Mouse (Mus musculus): ENCODE data around the gene 2510039O18Rik. TPM values are rescaled to one million over a fixed set of nuclear protein-coding genes. Genes with fewer than 3 reads are reported as not detected.

2510039O18Rik gene
- polyA plus RNA-seq, 1 experiment from 2014 or later, result 26.3 TPM

- Histone ChIP-seq H3K4me1 (replicated peaks; ENCODE audit: control insufficient read depth, insufficient read depth, low read length) (peaks cover 5% of the 10 kb centered on the region; the same call in 1 of the 2 replicates), H3K36me3 (ENCODE audit: control insufficient read depth, insufficient read depth) (peaks cover 9% of the 10 kb centered on the region; the same call in 1 of the 2 replicates), H3K27ac (ENCODE audit: low read depth, low read length) (no peak overlapping the region), H3K9me3 (ENCODE audit: control insufficient read depth) (no peaks in the 10 kb centered on the region), H3K27me3 (replicated peaks; ENCODE audit: control insufficient read depth, insufficient read depth, low read length) (no peaks in the 10 kb centered on the region), H3K4me2 (replicated peaks; ENCODE audit: low read depth) (no peak overlapping the region), H3K4me3 (ENCODE audit: low read depth, low read length) (no peak overlapping the region), H3K9ac (ENCODE audit: low read depth, low read length) (no peak overlapping the region)
- no peak for ATAC-seq
- WGBS, result 71% methylated on average over 4 of the region's 4 CpGs
- TF ChIP-seq CTCF (IDR thresholded peaks at IDR 0.05; ENCODE audit: low read depth), result no peak
These were observed 6.1 kb upstream of the 2510039O18Rik start for GRCm38 (mm10) chr4:147934611-147935010.

GRCm38 (mm10) chr4:147935904-147936303, 4.8 kb upstream of the 2510039O18Rik start:
- H3K27ac ChIP-seq (ENCODE audit: low read depth, low read length), result no peak overlapping the region
- H3K27me3 ChIP-seq (replicated peaks; ENCODE audit: control insufficient read depth, insufficient read depth, low read length), result no peaks in the 10 kb centered on the region
- peak overlapping the region; percentile 70 for H3K9ac ChIP-seq (ENCODE audit: low read depth, low read length)
- H3K4me3 ChIP-seq (ENCODE audit: low read depth, low read length), result peak overlapping the region; percentile 71
- no peaks in the 10 kb centered on the region for H3K9me3 ChIP-seq (ENCODE audit: control insufficient read depth)
- peaks cover 5% of the 10 kb centered on the region; the same call in 1 of the 2 replicates for H3K4me1 ChIP-seq (replicated peaks; ENCODE audit: control insufficient read depth, insufficient read depth, low read length)
- no peak for ATAC-seq
- TF ChIP-seq CTCF (IDR thresholded peaks at IDR 0.05; ENCODE audit: low read depth), result no peak
- peaks cover 3% of the 10 kb centered on the region; the same call in 1 of the 2 replicates for H3K36me3 ChIP-seq (ENCODE audit: control insufficient read depth, insufficient read depth)
- peak overlapping the region; percentile 97 for H3K4me2 ChIP-seq (replicated peaks; ENCODE audit: low read depth)
- WGBS, result 17% methylated on average over 9 of the region's 9 CpGs

DNA sequence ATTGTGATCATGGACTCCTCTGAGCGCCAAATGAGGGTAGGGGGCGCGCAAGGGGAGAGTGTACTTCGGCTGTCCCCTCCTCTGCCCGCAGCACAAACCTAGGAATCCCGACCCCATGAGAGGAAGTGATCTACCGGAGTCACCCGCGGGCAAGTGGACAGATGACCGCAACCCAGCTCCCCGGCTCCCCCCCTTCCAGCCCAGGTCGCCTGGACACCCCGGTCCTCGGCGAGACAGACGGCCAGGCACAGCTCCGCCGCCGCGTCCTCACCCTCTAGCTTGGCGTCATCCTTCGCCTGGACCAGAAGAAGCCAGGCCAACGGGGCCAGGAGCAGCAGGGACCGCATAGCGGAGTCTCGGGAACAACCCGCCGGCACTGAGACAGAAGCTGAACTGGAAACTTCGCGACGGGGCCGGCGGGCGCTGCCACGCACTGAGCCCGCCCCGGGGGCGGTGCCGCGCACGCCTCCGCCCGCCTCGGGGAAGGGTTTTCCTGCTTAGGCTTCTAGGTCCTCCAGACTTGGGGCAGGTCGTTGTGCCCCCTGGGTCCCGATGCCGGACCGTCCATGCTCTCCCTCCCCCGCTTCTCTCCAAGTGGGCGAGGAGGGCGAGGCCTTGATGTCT, 4.3 kb upstream of the 2510039O18Rik start, which contains the start of gene Plod1:
Plod1 (minus strand) TSS at position 437 of the 624 bp plus-strand sequence.
- peaks cover 5% of the 10 kb centered on the region; the same call in 1 of the 2 replicates for H3K4me1 ChIP-seq (replicated peaks; ENCODE audit: control insufficient read depth, insufficient read depth, low read length)
- H3K27ac ChIP-seq (ENCODE audit: low read depth, low read length), result peak within 1 kb of the TSS; percentile 71
- no peaks in the 10 kb centered on the region for H3K27me3 ChIP-seq (replicated peaks; ENCODE audit: control insufficient read depth, insufficient read depth, low read length)
- peak within 1 kb of the TSS; percentile 97 for H3K4me2 ChIP-seq (replicated peaks; ENCODE audit: low read depth)
- peak within 1 kb of the TSS; percentile 70 for H3K9ac ChIP-seq (ENCODE audit: low read depth, low read length)
- no peaks in the 10 kb centered on the region for H3K9me3 ChIP-seq (ENCODE audit: control insufficient read depth)
- peak; percentile 19; the same call in 1 of the 2 replicates for TF ChIP-seq CTCF (IDR thresholded peaks at IDR 0.05; ENCODE audit: low read depth)
- H3K36me3 ChIP-seq (ENCODE audit: control insufficient read depth, insufficient read depth), result no peaks in the 10 kb centered on the region
- peak within 1 kb of the TSS; percentile 71 for H3K4me3 ChIP-seq (ENCODE audit: low read depth, low read length)
- WGBS, result under 1% methylated on average over 51 of the region's 51 CpGs
- ATAC-seq, result peak; percentile 23; the same call in 1 of the 2 replicates

- H3K36me3 ChIP-seq (ENCODE audit: control insufficient read depth, insufficient read depth), result no peaks in the 10 kb centered on the region
- peak overlapping the region; percentile 70 for H3K9ac ChIP-seq (ENCODE audit: low read depth, low read length)
- peaks cover 9% of the 10 kb centered on the region for H3K4me1 ChIP-seq (replicated peaks; ENCODE audit: control insufficient read depth, insufficient read depth, low read length)
- no peak for ATAC-seq
- 38% methylated on average over 3 of the region's 3 CpGs for WGBS
- H3K4me2 ChIP-seq (replicated peaks; ENCODE audit: low read depth), result peak overlapping the region; percentile 97
- H3K27ac ChIP-seq (ENCODE audit: low read depth, low read length), result peak overlapping the region; percentile 54; the same call in 1 of the 2 replicates
- H3K27me3 ChIP-seq (replicated peaks; ENCODE audit: control insufficient read depth, insufficient read depth, low read length), result no peaks in the 10 kb centered on the region
- no peaks in the 10 kb centered on the region for H3K9me3 ChIP-seq (ENCODE audit: control insufficient read depth)
- TF ChIP-seq CTCF (IDR thresholded peaks at IDR 0.05; ENCODE audit: low read depth), result no peak
- peak overlapping the region; percentile 71 for H3K4me3 ChIP-seq (ENCODE audit: low read depth, low read length)
These were observed 3.7 kb upstream of the 2510039O18Rik start for GRCm38 (mm10) chr4:147937021-147937420.

GRCm38 (mm10) chr4:147937486-147937885, 3.2 kb upstream of the 2510039O18Rik start:
- no peaks in the 10 kb centered on the region for H3K36me3 ChIP-seq (ENCODE audit: control insufficient read depth, insufficient read depth)
- no peaks in the 10 kb centered on the region for H3K9me3 ChIP-seq (ENCODE audit: control insufficient read depth)
- WGBS, result 45% methylated on average over 5 of the region's 5 CpGs
- peaks cover 11% of the 10 kb centered on the region for H3K4me1 ChIP-seq (replicated peaks; ENCODE audit: control insufficient read depth, insufficient read depth, low read length)
- no peak overlapping the region for H3K4me3 ChIP-seq (ENCODE audit: low read depth, low read length)
- no peak for TF ChIP-seq CTCF (IDR thresholded peaks at IDR 0.05; ENCODE audit: low read depth)
- no peak overlapping the region for H3K9ac ChIP-seq (ENCODE audit: low read depth, low read length)
- 0 out of 2 replicates have a peak overlapping the region, but pooled peaks have one; percentile 97 for H3K4me2 ChIP-seq (replicated peaks; ENCODE audit: low read depth)
- H3K27ac ChIP-seq (ENCODE audit: low read depth, low read length), result peak overlapping the region; percentile 54; the same call in 1 of the 2 replicates
- no peak for ATAC-seq
- no peaks in the 10 kb centered on the region for H3K27me3 ChIP-seq (replicated peaks; ENCODE audit: control insufficient read depth, insufficient read depth, low read length)

- Histone ChIP-seq H3K27me3 (replicated peaks; ENCODE audit: control insufficient read depth, insufficient read depth, low read length) (no peaks in the 10 kb centered on the region), H3K36me3 (ENCODE audit: control insufficient read depth, insufficient read depth) (no peaks in the 10 kb centered on the region), H3K9me3 (ENCODE audit: control insufficient read depth) (no peaks in the 10 kb centered on the region), H3K4me1 (replicated peaks; ENCODE audit: control insufficient read depth, insufficient read depth, low read length) (peaks cover 11% of the 10 kb centered on the region), H3K27ac (ENCODE audit: low read depth, low read length) (peak overlapping the region; percentile 72), H3K4me2 (replicated peaks; ENCODE audit: low read depth) (peak overlapping the region; percentile 35), H3K9ac (ENCODE audit: low read depth, low read length) (no peak overlapping the region), H3K4me3 (ENCODE audit: low read depth, low read length) (no peak overlapping the region)
- peak; percentile 26 for ATAC-seq
- no peak for TF ChIP-seq CTCF (IDR thresholded peaks at IDR 0.05; ENCODE audit: low read depth)
- WGBS, result 34% methylated on average over 14 of the region's 14 CpGs
These were observed 2.3 kb upstream of the 2510039O18Rik start for GRCm38 (mm10) chr4:147938148-147939096.

Measured in intestine, postnatal 0 days (tissue).